Mouse (Mus musculus) heart, embryonic 11.5 days (tissue): ENCODE data around the gene Supt3. TPM values are rescaled to one million over a fixed set of nuclear protein-coding genes. Genes with fewer than 3 reads are reported as not detected.

Source experiments
- ATAC-seq: fragments of 200-750 bp; cut with Nextera tagmentation; replicated peaks from 2 replicates; pipeline ENCODE4 v1.8.0; 2017; ENCODE audit warnings: moderate library complexity; ENCODE audit not compliant: insufficient number of reproducible peaks, low FRiP score, low TSS enrichment
- H3K27ac ChIP-seq: fragments of 300-500 bp; sonication (generic); 2 replicates; pipeline ENCODE4 v1.5.1; 2014; ENCODE audit warnings: mild to moderate bottlenecking, low read depth, low read length
- H3K27me3 ChIP-seq: fragments of 300-500 bp; sonication (generic); 2 replicates; pipeline ENCODE4 v1.6.1; 2014; ENCODE audit warnings: mild to moderate bottlenecking, low read length, mixed read lengths; ENCODE audit not compliant: control insufficient read depth, insufficient read depth
- H3K36me3 ChIP-seq: fragments of 300-500 bp; sonication (generic); 2 replicates; pipeline ENCODE4 v1.6.1; 2014; ENCODE audit warnings: mild to moderate bottlenecking, low read length, moderate library complexity, mixed read lengths; ENCODE audit not compliant: control insufficient read depth, insufficient read depth
- H3K4me1 ChIP-seq: fragments of 300-500 bp; sonication (generic); 2 replicates; pipeline ENCODE4 v1.6.1; 2014; ENCODE audit warnings: low read length; ENCODE audit not compliant: control insufficient read depth, insufficient read depth
- H3K4me2 ChIP-seq: fragments of 300-500 bp; sonication (generic); 2 replicates; pipeline ENCODE4 v1.6.1; 2014; ENCODE audit warnings: mild to moderate bottlenecking, moderate library complexity
- H3K4me3 ChIP-seq: fragments of 300-500 bp; sonication (generic); 2 replicates; pipeline ENCODE4 v1.5.1; 2014; ENCODE audit warnings: low read depth, low read length
- H3K9ac ChIP-seq: fragments of 300-500 bp; sonication (generic); 2 replicates; pipeline ENCODE4 v1.6.1; 2014; ENCODE audit warnings: mild to moderate bottlenecking, low read depth, low read length, moderate library complexity
- H3K9me3 ChIP-seq: fragments of 300-500 bp; sonication (generic); replicated peaks from 2 replicates; pipeline ENCODE4 v1.6.1; 2016; ENCODE audit warnings: low read length; ENCODE audit not compliant: control insufficient read depth
- WGBS: fragments of 180-500 bp; shearing (Covaris S2); extraction: QIAGEN DNeasy Blood & Tissue Kit; methylation state at CpG from one replicate; pipeline ENCODE4 v1.1.7; 2014; ENCODE audit not compliant: insufficient replicate concordance; 5-methylcytosine and 5-hydroxymethylcytosine counted together
- polyA plus RNA-seq: library from polyadenylated mRNA; unstranded; fragments of >200 nt; fragmentation: Nextera tagmentation; extraction: Ambion mirVana; gene quantifications from 2 replicates; pipeline ENCODE4 v1.2.1, GENCODE M21; 2014

Supt3 gene
- polyA plus RNA-seq, 1 experiment from 2014 or later: 22.4 TPM

- no peak overlapping the region for H3K4me2 ChIP-seq
- no peaks in the 10 kb centered on the region for H3K36me3 ChIP-seq
- H3K27ac ChIP-seq: no peak overlapping the region
- H3K27me3 ChIP-seq: no peaks in the 10 kb centered on the region
- no peaks in the 10 kb centered on the region for H3K4me1 ChIP-seq
- no peak overlapping the region for H3K4me3 ChIP-seq
- H3K9ac ChIP-seq: no peak overlapping the region
- no peak for ATAC-seq
- no peaks in the 10 kb centered on the region for H3K9me3 ChIP-seq
- whole genome bisulfite sequencing: 59% methylated on average over 6 of the region's 6 CpGs
Observed at GRCm38 (mm10) chr17:45058566-45059363, 281.8 kb downstream of the Supt3 start.

GRCm38 (mm10) chr17:45063776-45064175, 286.8 kb downstream of the Supt3 start:
- Histone ChIP-seq H3K9me3 (no peaks in the 10 kb centered on the region), H3K4me1 (no peaks in the 10 kb centered on the region), H3K27ac (no peak overlapping the region), H3K36me3 (no peaks in the 10 kb centered on the region), H3K9ac (no peak overlapping the region), H3K4me2 (no peak overlapping the region), H3K4me3 (no peak overlapping the region), H3K27me3 (no peaks in the 10 kb centered on the region)
- no peak for ATAC-seq
- 84% methylated on average over 5 of the region's 5 CpGs for WGBS

- 46% methylated on average over 2 of the region's 2 CpGs for WGBS
Observed at GRCm38 (mm10) chr17:45065465-45065864, 288.5 kb downstream of the Supt3 start.

GRCm38 (mm10) chr17:45067441-45067840, 290.5 kb downstream of the Supt3 start:
- Histone ChIP-seq H3K27ac (no peak overlapping the region), H3K4me3 (no peak overlapping the region), H3K9ac (no peak overlapping the region), H3K4me2 (no peak overlapping the region), H3K36me3 (no peaks in the 10 kb centered on the region), H3K4me1 (no peaks in the 10 kb centered on the region), H3K27me3 (no peaks in the 10 kb centered on the region), H3K9me3 (no peaks in the 10 kb centered on the region)
- WGBS: 86% methylated on average over 3 of the region's 3 CpGs
- ATAC-seq: no peak

More at GRCm38 (mm10) chr17:45065465-45065864, 288.5 kb downstream of the Supt3 start:
- no peaks in the 10 kb centered on the region for H3K36me3 ChIP-seq
- ATAC-seq: no peak
- H3K4me2 ChIP-seq: no peak overlapping the region
- H3K4me3 ChIP-seq: no peak overlapping the region
- no peaks in the 10 kb centered on the region for H3K9me3 ChIP-seq
- H3K4me1 ChIP-seq: no peaks in the 10 kb centered on the region
- no peak overlapping the region for H3K9ac ChIP-seq
- H3K27me3 ChIP-seq: no peaks in the 10 kb centered on the region
- no peak overlapping the region for H3K27ac ChIP-seq

- Histone ChIP-seq H3K9ac (no peak overlapping the region), H3K4me3 (no peak overlapping the region), H3K27ac (no peak overlapping the region), H3K4me2 (no peak overlapping the region), H3K27me3 (no peaks in the 10 kb centered on the region), H3K36me3 (no peaks in the 10 kb centered on the region), H3K4me1 (no peaks in the 10 kb centered on the region), H3K9me3 (no peaks in the 10 kb centered on the region)
- 46% methylated on average over 7 of the region's 7 CpGs for WGBS
- no peak for ATAC-seq
Observed at GRCm38 (mm10) chr17:45068321-45068720, 291.4 kb downstream of the Supt3 start.

GRCm38 (mm10) chr17:45072495-45073347, 295.8 kb downstream of the Supt3 start:
- Histone ChIP-seq H3K4me3 (no peak overlapping the region), H3K36me3 (no peaks in the 10 kb centered on the region), H3K27me3 (no peaks in the 10 kb centered on the region), H3K9me3 (no peaks in the 10 kb centered on the region), H3K4me2 (no peak overlapping the region), H3K9ac (no peak overlapping the region), H3K27ac (no peak overlapping the region), H3K4me1 (no peaks in the 10 kb centered on the region)
- no peak for ATAC-seq
- WGBS: 66% methylated on average over 7 of the region's 7 CpGs

GRCm38 (mm10) chr17:45073348-45073634, 296.3 kb downstream of the Supt3 start:
- Histone ChIP-seq H3K4me3 (no peak overlapping the region), H3K36me3 (no peaks in the 10 kb centered on the region), H3K27ac (no peak overlapping the region), H3K9me3 (no peaks in the 10 kb centered on the region), H3K4me2 (no peak overlapping the region), H3K4me1 (no peaks in the 10 kb centered on the region), H3K27me3 (no peaks in the 10 kb centered on the region), H3K9ac (no peak overlapping the region)
- no peak for ATAC-seq
- 87% methylated on average over 8 of the region's 8 CpGs for WGBS

GRCm38 (mm10) chr17:45073779-45074178, 296.8 kb downstream of the Supt3 start:
- Histone ChIP-seq H3K36me3 (no peaks in the 10 kb centered on the region), H3K27me3 (no peaks in the 10 kb centered on the region), H3K9ac (no peak overlapping the region), H3K27ac (no peak overlapping the region), H3K4me2 (no peak overlapping the region), H3K4me1 (no peaks in the 10 kb centered on the region), H3K4me3 (no peak overlapping the region), H3K9me3 (no peaks in the 10 kb centered on the region)
- 89% methylated on average over 3 of the region's 3 CpGs for WGBS
- no peak for ATAC-seq
